Mouse (Mus musculus): ENCODE measurements around the gene Zfp759. TPM values are rescaled to one million over a fixed set of nuclear protein-coding genes. Genes with fewer than 3 reads are reported as not detected.

Zfp759 gene
- total RNA-seq (2023): 1 to 10 TPM; 2.7 to 3.5 TPM

GRCm38 (mm10) chr13:67121360-67121759 is at the start of gene Zfp759:
Zfp759 (plus strand) TSS chr13:67121660.

GRCm38 (mm10) chr13:67097876-67098275 is 23.6 kb upstream of the Zfp759 start, which contains the start of gene Zfp708:
Zfp708 (minus strand) TSS chr13:67097976.

GRCm38 (mm10) chr13:67108194-67108820 is 13.2 kb upstream of the Zfp759 start, which contains the start of gene Gm28557:
Gm28557 (minus strand) TSS chr13:67108604.

GRCm38 (mm10) chr13:67116163-67116562 is 5.3 kb upstream of the Zfp759 start, which contains the start of gene Rslcan18:
Rslcan18 (minus strand) TSS chr13:67116263.

GRCm38 (mm10) chr13:67172991-67173722 is 51.7 kb downstream of the Zfp759 start, which contains the start of gene Rsl1:
Rsl1 (plus strand) TSS chr13:67173182.

Other genes with a start within 250 kb of the Zfp759 start
- gene Gm10767, start 216.7 kb upstream of the Zfp759 start, total RNA-seq (2023): under 1 TPM; 0.48 to 0.73 TPM
- 1 to 10 TPM; 1.7 to 2.1 TPM for gene Zfp712, start 60.5 kb upstream of the Zfp759 start, total RNA-seq (2023)
- gene Zfp708, start 23.7 kb upstream of the Zfp759 start, total RNA-seq (2023): under 1 TPM in 1 of 2 experiments, not detected in 1; 0.22 TPM
- gene Gm28557, start 13.1 kb upstream of the Zfp759 start, total RNA-seq (2023): 1 to 10 TPM; 1.1 to 1.4 TPM
- gene Rslcan18, start 5.4 kb upstream of the Zfp759 start, total RNA-seq (2023): under 1 TPM; 0.22 to 0.40 TPM
- gene Rsl1, start 51.5 kb downstream of the Zfp759 start, total RNA-seq (2023): 1 to 10 TPM; 1.6 TPM
- gene Zfp455, start 72.8 kb downstream of the Zfp759 start, total RNA-seq (2023): under 1 TPM; 0.73 to 0.77 TPM
- gene Zfp458, start 156.8 kb downstream of the Zfp759 start, total RNA-seq (2023): 1 to 10 TPM; 1.5 to 2.0 TPM
- under 1 TPM in 1 of 2 experiments, not detected in 1; 0.46 TPM for gene Zfp457, start 184.8 kb downstream of the Zfp759 start, total RNA-seq (2023)
- 1 to 10 TPM; 5.3 to 6.4 TPM for gene Zfp595, start 210.9 kb downstream of the Zfp759 start, total RNA-seq (2023)
- 1 to 10 TPM in 1 of 2 experiments, not detected in 1; 3.0 TPM for gene Gm28044, start 238.9 kb downstream of the Zfp759 start, total RNA-seq (2023)
- gene Zfp953, start 238.9 kb downstream of the Zfp759 start, total RNA-seq (2023): 1 to 10 TPM; 6.1 to 7.3 TPM